Mouse (Mus musculus) mouse embryonic stem cell (cell line): ENCODE measurements at regions not wholly inside any gene's neighbourhood (a gene's known extent, or its start where the extent isn't known, plus 50 kb on each side); places are given as distances from the start of the nearest gene placed in this dataset.
"Not testable (repeated sequence)": the region's sequence is repeated elsewhere in the genome, so short reads cannot be mapped to it uniquely, and the experiment has no call there.

Experiments
- in situ Hi-C, 2 experiments: fragments of 300-500 bp; cut with MboI; formaldehyde crosslinking; loops; 1 replicate in 1 of 2; 3 replicates in 1 of 2; pipeline ENCODE4 v1.14.3; 2019 to 2020; ENCODE audit warnings: low sequenced_read_pairs in 2 of 2, low pct_unique_long_range_greater_than_20kb in 1 of 2, mixed read lengths in 1 of 2; ENCODE audit not compliant: unreplicated experiment in 1 of 2

DNA sequence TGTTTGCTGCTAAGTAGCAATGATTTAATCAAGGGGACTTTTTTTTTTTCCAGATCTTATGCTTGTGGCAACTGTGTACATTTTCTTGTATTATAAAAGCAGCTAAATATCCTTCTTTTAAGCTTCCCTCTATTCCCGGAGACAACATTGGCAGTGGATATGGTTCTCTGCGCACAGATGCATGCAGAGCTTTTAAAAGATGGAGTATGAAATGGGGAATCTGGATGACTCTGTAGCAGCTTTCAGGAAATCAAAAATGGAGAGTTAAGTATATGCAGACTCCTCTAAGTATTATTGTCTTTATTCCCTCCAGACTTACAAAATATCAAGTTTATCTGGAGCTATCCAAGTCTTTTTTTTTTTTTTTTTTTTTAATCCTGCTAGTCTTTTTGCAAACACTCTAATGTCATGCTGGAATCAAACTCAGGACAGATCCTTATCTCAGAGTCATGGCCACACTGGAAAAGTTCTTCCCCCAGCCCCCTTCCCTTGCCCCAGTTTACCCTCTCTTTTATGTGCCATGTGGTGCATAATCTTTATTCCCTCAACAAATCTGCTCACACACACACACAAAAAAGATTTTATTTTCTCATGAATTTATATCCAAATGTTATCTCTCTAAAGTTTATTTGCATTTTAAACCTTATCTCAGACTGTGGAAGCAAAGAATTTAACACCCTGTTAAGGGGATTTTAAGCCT is 1080.3 kb upstream of the Cdh6 start:
- in situ Hi-C loops = no loop called here

DNA sequence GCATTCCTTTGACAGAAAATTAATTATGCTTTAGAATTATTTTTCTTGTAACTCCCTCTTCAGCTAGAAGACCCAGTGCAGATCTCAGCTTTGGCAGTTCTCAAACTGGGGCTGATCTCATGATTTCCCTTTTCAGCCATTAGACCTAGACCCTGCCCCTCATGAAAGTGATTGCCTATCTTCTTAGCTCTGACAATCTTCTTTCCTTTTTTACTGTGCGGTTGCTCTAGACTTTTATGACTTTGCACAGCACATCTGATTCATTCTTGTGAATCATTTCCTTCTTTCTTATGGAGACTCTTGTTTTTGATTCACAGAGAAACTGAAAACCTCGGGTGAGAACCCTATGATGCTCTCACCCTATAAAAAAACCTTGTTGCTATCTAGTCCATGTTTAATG is 1078.3 kb upstream of the Cdh6 start:
- in situ Hi-C loops = no loop called here

DNA sequence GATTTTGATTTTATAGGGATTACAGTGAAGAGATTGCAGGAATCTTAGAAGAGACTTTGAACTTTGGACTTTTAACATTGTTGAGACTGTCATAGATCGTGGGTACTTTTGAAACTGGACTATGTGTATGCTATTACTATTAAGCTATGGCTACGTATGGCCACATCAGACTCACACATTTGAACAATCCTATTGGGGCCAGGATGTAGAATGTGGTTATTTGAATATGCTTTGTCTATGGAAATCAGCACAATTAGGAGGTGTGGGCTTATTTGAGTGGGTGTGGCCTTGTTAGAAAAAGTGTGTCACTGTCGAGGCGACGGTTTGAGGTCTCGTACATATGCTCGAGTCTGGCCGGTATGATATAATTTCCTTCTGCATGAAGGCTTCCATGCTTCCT is 1041.8 kb upstream of the Cdh6 start:
- in situ Hi-C loops = no loop called here

DNA sequence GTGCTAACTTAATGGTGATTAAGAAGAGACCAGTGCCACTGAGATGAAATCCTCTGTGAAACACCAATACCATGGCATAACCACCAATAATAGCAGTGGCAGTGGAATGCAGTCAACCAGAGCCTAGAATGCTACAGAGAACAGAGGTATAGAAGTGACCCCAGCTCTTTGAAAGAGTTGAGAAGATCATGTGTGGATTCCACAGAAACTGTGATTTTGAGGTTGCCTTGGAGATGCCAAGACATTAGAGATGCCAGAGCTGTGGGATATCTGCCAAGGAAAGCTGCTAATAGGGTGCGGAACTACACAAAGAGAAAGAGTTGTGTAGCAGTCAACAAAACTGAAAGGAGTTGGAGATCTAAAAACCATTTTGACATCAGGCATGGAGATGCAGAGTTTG is 1041.3 kb upstream of the Cdh6 start:
- in situ Hi-C loops = no loop called here

DNA sequence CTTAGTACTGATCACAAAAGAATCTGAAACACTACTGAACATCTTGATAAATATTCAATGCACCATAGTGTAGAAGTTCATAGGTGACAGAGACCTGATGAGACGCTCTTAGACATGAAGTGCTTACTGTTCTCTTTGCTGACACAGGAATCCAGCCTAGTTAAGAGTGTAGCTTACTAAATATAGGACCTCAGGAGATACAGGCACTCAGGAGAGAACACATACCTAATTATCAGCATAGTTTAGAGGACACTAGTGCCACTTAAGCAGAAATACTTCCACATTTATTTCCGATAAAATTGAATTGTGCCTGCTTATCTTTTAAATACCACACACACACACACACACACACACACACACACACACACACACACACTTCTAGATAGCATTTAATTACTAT is 1004.0 kb upstream of the Cdh6 start:
- in situ Hi-C loops = no loop called here

- in situ Hi-C loops = no loop called here
Measured at GRCm38 (mm10) chr15:14137402-14137801, 963.9 kb upstream of the Cdh6 start.

DNA sequence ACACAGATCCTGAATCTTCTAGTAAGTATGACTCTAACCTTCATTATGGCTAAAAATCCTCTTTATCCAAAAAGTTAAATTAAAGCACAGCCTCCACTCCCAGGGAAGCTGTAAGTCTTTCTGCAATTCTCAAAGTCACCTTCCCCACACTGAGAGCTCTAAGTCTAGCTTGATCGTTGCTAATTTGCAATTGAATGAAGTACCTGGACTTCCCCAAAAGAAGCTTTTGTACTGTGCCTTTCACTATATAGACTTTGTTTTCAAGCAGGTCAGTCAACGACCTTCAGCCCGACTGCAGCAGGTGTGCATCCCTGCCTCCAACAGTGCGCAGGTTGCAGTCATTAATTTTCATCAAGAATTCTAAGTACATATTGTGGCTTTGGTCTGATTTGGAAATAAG is 950.4 kb upstream of the Cdh6 start:
- in situ Hi-C loops = no loop called here

DNA sequence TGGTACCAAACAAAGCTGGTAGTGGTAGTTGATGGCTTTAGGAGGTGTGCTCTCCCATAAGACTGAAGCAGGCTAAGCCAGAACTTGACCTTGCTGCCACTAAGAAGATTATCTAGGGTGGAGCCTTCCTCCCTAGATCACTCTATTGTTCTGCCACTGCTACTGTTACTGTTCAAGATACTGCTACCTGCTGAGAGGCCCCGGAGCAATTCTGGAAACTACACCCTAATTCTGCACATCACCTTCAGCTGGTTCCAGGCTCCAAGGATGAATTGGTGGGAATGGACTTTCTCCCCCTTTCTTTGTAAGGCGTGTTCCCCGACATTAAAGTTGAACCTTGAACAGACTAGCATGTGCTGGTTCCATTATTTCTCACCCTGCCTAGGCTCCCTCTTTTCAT is 944.8 kb upstream of the Cdh6 start:
- in situ Hi-C loops = not testable (repeated sequence)

GRCm38 (mm10) chr15:14101757-14102156 is 928.3 kb upstream of the Cdh6 start:
- in situ Hi-C loops = no loop called here

GRCm38 (mm10) chr15:14051872-14052271 is 878.4 kb upstream of the Cdh6 start:
- in situ Hi-C loops = loop anchor here in 1 of 2 experiments (25.0 kb wide), 1 partner anchor 915 kb away; no protein-coding TSS in a partner anchor
